Mouse (Mus musculus): ENCODE measurements at regions not wholly inside any gene's neighbourhood (a gene's known extent, or its start where the extent isn't known, plus 50 kb on each side); places are given as distances from the start of the nearest gene placed in this dataset.

DNA sequence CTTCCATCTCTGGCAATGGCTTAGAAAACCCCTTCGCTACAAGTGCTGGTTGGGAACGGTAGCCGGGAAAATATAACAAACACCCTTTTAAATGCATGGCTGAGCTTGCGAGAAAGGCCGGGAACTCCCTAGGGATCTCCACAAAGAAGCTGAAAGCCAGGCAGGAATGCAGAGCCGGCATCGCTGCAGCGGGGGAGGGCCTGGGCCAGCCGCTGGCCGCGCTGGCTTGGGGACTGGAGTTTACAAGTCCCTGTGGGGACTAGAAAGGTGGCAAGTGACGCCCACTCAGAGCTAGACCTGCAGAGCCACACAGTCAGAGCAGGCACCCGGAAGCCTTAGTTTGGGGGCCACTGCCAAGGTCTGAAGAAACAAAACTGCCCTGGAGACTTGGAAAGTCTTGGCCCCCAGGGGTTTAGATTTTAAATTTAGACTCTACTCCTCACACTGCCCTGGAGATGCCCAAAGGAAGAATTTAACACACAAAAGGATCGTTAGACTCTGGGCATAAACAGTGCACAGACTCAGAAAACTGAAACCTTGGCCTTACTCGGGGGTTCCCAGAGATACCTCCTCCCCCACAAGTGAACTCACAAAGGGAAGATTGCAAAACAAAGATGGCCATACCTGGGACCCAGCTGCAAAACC lies 59.4 kb downstream of the 1700001O22Rik start:
- Histone ChIP-seq H3K36me3 (no peaks in the 10 kb centered on the region), H3K4me1 (peaks cover 20% of the 10 kb centered on the region), H3K4me3 (replicated peaks) (no peak overlapping the region), H3K27ac (replicated peaks) (peak overlapping the region; percentile 83), H3K4me2 (peak overlapping the region; percentile 42), H3K9me3 (replicated peaks) (no peaks in the 10 kb centered on the region), H3K27me3 (replicated peaks) (no peaks in the 10 kb centered on the region), H3K9ac (replicated peaks) (peak overlapping the region; percentile 14; the same call in 1 of the 2 replicates)
- peak; percentile 65; the same call in 1 of the 2 replicates for ATAC-seq (ENCODE audit: low FRiP score)
- 3% methylated on average over 15 of the region's 15 CpGs for WGBS

DNA sequence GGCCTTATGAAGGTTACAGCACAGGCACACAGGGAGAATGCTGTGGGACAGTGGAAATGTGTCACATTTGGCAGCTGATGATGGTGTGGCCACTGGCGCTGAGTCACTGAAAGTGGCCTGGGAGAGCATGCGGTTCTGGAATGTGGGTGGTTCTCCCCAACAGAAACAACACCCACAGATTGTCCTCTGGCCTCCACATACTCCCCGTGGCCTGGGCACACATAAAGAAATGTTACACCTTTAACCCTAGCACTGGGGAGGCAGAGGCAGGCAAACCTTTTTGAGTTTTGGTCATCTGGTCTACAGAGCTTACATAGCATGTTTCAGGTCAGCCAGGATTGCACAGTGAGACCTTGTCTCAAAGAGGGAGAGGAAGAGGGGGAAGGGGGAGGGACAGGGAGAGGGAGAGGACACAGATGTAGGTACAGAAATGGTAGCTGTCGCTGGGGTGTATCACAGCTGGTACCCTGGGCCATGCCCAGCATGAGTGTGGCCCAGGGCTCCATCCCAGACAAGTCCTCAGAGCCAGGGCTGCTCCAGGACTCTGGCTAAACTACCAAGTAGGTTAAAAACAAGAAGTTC lies 60.1 kb downstream of the 1700001O22Rik start:
- Histone ChIP-seq H3K4me2 (no peak overlapping the region), H3K4me3 (replicated peaks) (no peak overlapping the region), H3K9me3 (replicated peaks) (no peaks in the 10 kb centered on the region), H3K9ac (replicated peaks) (no peak overlapping the region), H3K4me1 (peaks cover 20% of the 10 kb centered on the region), H3K27ac (replicated peaks) (peak overlapping the region; percentile 83), H3K27me3 (replicated peaks) (no peaks in the 10 kb centered on the region), H3K36me3 (no peaks in the 10 kb centered on the region)
- ATAC-seq (ENCODE audit: low FRiP score) = no peak; the same call in 1 of the 2 replicates
- WGBS = 42% methylated on average over 4 of the region's 4 CpGs

DNA sequence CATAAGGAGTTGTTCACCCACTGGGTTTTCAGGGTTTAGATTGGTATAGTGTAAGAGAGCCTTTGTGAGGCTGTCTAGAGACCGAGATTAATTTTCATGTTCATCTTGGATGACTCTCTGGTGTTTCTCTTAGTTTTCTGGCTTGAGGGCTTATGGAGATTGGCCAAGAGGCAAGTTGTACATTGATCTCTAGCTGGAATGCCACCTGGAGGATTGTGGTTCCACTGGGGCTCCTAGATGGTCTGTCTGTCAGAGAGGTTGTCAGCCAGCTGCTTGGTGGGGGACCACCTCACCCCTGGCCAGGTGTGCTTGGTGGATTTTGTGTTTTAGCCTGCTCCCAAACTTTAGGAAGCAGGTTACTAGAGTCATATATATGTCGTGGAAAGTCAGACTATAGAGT lies 62.0 kb downstream of the 1700001O22Rik start:
- H3K9me3 ChIP-seq (replicated peaks) = no peaks in the 10 kb centered on the region
- H3K4me3 ChIP-seq (replicated peaks) = no peak overlapping the region
- H3K27ac ChIP-seq (replicated peaks) = no peak overlapping the region
- H3K9ac ChIP-seq (replicated peaks) = no peak overlapping the region
- ATAC-seq (ENCODE audit: low FRiP score) = no peak
- no peaks in the 10 kb centered on the region for H3K27me3 ChIP-seq (replicated peaks)
- peaks cover 34% of the 10 kb centered on the region for H3K4me1 ChIP-seq
- H3K4me2 ChIP-seq = no peak overlapping the region
- 95% methylated on average over 2 of the region's 2 CpGs for WGBS
- no peaks in the 10 kb centered on the region for H3K36me3 ChIP-seq

- WGBS = 17% methylated on average over 5 of the region's 5 CpGs
Observed at GRCm38 (mm10) chr2:30737759-30738158, 65.7 kb downstream of the 1700001O22Rik start.

DNA sequence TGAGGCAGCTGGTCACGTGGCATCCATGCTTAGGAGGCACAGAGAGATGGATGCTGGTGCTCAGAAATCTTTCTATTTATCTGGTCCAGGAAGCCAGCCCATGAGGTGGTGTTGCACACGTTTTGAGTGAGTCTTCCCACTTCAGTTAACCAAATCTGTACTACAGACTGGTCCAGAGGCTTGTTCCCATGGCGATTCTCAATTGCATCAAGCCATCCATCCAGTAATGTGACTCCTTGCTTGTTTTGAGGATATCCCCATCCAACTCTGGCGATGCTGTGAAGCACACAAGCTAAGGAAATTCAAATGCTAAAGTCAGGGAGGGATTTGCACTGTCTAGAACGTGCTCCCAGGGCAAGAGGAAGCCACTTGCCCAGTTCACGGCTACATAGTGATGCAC lies 66.8 kb downstream of the 1700001O22Rik start:
- 46% methylated on average over 6 of the region's 6 CpGs for WGBS
- Histone ChIP-seq H3K9ac (replicated peaks) (no peak overlapping the region), H3K4me3 (replicated peaks) (no peak overlapping the region), H3K27me3 (replicated peaks) (no peaks in the 10 kb centered on the region), H3K36me3 (no peaks in the 10 kb centered on the region), H3K4me2 (no peak overlapping the region), H3K4me1 (peaks cover 20% of the 10 kb centered on the region), H3K27ac (replicated peaks) (0 out of 2 replicates have a peak overlapping the region, but pooled peaks have one; percentile 69), H3K9me3 (replicated peaks) (no peaks in the 10 kb centered on the region)
- ATAC-seq (ENCODE audit: low FRiP score) = no peak

More at GRCm38 (mm10) chr2:30737759-30738158, 65.7 kb downstream of the 1700001O22Rik start:
- H3K9me3 ChIP-seq (replicated peaks) = no peaks in the 10 kb centered on the region
- no peaks in the 10 kb centered on the region for H3K27me3 ChIP-seq (replicated peaks)
- no peaks in the 10 kb centered on the region for H3K36me3 ChIP-seq
- H3K27ac ChIP-seq (replicated peaks) = peak overlapping the region; percentile 69
- H3K9ac ChIP-seq (replicated peaks) = no peak overlapping the region
- no peak overlapping the region for H3K4me3 ChIP-seq (replicated peaks)
- H3K4me2 ChIP-seq = no peak overlapping the region
- peaks cover 20% of the 10 kb centered on the region for H3K4me1 ChIP-seq
- ATAC-seq (ENCODE audit: low FRiP score) = peak; percentile 72; the same call in 1 of the 2 replicates

DNA sequence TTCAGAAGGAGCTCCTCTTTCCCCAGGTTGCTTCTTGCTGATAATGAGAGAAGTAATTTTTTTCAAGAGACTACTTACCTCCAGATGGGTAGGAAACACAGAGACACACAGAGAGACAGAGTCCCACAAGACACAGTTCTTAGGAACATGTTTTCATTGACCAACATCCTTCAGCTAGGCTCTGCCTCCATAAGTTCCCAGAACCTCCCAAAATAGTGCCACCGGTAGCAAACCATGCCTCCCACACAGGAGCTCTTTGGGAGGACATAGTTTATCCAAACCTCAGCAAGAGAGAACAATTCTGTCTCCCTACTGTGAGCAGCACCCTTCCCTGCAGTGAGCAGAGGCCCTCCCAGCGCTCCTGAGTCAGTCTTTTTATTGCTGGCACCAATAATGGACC lies 67.2 kb downstream of the 1700001O22Rik start:
- H3K9ac ChIP-seq (replicated peaks) = no peak overlapping the region
- H3K9me3 ChIP-seq (replicated peaks) = no peaks in the 10 kb centered on the region
- ATAC-seq (ENCODE audit: low FRiP score) = no peak
- H3K36me3 ChIP-seq = no peaks in the 10 kb centered on the region
- peaks cover 20% of the 10 kb centered on the region for H3K4me1 ChIP-seq
- H3K4me2 ChIP-seq = no peak overlapping the region
- H3K27ac ChIP-seq (replicated peaks) = 0 out of 2 replicates have a peak overlapping the region, but pooled peaks have one; percentile 69
- 43% methylated on average over 2 of the region's 2 CpGs for whole genome bisulfite sequencing
- no peak overlapping the region for H3K4me3 ChIP-seq (replicated peaks)
- no peaks in the 10 kb centered on the region for H3K27me3 ChIP-seq (replicated peaks)

DNA sequence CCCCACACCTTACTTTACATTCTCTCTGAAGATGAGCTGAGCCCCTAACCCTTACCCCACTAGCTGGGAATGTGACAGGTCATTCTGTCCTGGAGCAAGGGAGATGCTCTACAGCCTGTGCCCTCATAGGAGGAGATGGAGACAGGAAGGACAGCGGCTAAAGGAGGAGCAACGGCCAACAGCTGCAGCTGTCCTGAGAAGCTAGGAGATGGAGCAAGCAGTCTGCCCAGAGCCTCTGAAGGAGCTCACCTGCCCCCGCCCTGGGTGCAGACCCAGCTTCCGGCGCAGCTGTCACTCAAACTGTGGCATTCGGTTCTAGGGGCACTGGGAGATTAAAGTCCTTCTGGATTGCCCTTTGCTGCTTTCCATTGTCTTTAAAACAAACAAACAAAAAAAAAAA lies 69.6 kb downstream of the 1700001O22Rik start:
- WGBS = 33% methylated on average over 6 of the region's 6 CpGs
- H3K9ac ChIP-seq (replicated peaks) = no peak overlapping the region
- no peaks in the 10 kb centered on the region for H3K36me3 ChIP-seq
- peaks cover 20% of the 10 kb centered on the region for H3K4me1 ChIP-seq
- no peak overlapping the region for H3K4me3 ChIP-seq (replicated peaks)
- no peak overlapping the region for H3K4me2 ChIP-seq
- H3K27ac ChIP-seq (replicated peaks) = no peak overlapping the region
- H3K27me3 ChIP-seq (replicated peaks) = no peaks in the 10 kb centered on the region
- ATAC-seq (ENCODE audit: low FRiP score) = no peak
- H3K9me3 ChIP-seq (replicated peaks) = no peaks in the 10 kb centered on the region

DNA sequence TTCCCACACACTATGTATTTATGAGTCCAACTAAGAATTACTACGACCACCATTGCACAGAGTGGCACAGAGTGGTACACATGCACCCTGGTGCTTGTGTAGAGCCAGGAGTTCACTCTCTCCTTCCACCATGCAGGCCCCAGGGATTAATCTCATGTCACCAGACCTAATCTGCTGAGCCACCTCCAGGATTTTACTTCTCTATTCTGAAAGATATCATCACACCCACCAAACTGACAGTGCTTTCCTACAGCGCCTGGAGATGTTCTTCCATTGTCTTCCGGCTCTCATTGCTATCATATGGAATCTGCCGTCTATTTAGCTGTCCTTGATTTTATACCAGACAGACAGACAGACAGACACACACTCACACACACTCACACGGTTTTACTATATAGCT lies 71.6 kb downstream of the 1700001O22Rik start:
- no peak overlapping the region for H3K9ac ChIP-seq (replicated peaks)
- WGBS = 93% methylated on average over 5 of the region's 5 CpGs
- no peak overlapping the region for H3K4me2 ChIP-seq
- no peak overlapping the region for H3K27ac ChIP-seq (replicated peaks)
- no peak overlapping the region for H3K4me3 ChIP-seq (replicated peaks)
- H3K27me3 ChIP-seq (replicated peaks) = no peaks in the 10 kb centered on the region
- H3K9me3 ChIP-seq (replicated peaks) = no peaks in the 10 kb centered on the region
- no peaks in the 10 kb centered on the region for H3K36me3 ChIP-seq
- H3K4me1 ChIP-seq = peaks cover 9% of the 10 kb centered on the region
- ATAC-seq (ENCODE audit: low FRiP score) = no peak

- 90% methylated on average over 6 of the region's 6 CpGs for WGBS
- Histone ChIP-seq H3K9ac (replicated peaks) (no peak overlapping the region), H3K36me3 (no peaks in the 10 kb centered on the region), H3K27ac (replicated peaks) (no peak overlapping the region), H3K4me2 (no peak overlapping the region), H3K4me1 (peaks cover 29% of the 10 kb centered on the region), H3K4me3 (replicated peaks) (no peak overlapping the region), H3K9me3 (replicated peaks) (no peaks in the 10 kb centered on the region), H3K27me3 (replicated peaks) (no peaks in the 10 kb centered on the region)
- ATAC-seq (ENCODE audit: low FRiP score) = no peak
Observed at GRCm38 (mm10) chr2:30727948-30728347, 75.5 kb downstream of the 1700001O22Rik start.

- Histone ChIP-seq H3K36me3 (no peaks in the 10 kb centered on the region), H3K9me3 (replicated peaks) (no peaks in the 10 kb centered on the region), H3K9ac (replicated peaks) (no peak overlapping the region), H3K27ac (replicated peaks) (peak overlapping the region; percentile 74), H3K4me2 (peak overlapping the region; percentile 51), H3K4me1 (peaks cover 50% of the 10 kb centered on the region), H3K4me3 (replicated peaks) (peak overlapping the region; percentile 4; the same call in 1 of the 2 replicates), H3K27me3 (replicated peaks) (no peaks in the 10 kb centered on the region)
- 11% methylated on average over 38 of the region's 38 CpGs for WGBS
- ATAC-seq (ENCODE audit: low FRiP score) = peak; percentile 54; the same call in 1 of the 2 replicates
Observed at GRCm38 (mm10) chr2:30725601-30726489, 77.6 kb downstream of the 1700001O22Rik start.

- WGBS = 38% methylated on average over 10 of the region's 10 CpGs
- Histone ChIP-seq H3K4me2 (peak overlapping the region; percentile 51), H3K27me3 (replicated peaks) (no peaks in the 10 kb centered on the region), H3K4me1 (peaks cover 56% of the 10 kb centered on the region), H3K4me3 (replicated peaks) (0 out of 2 replicates have a peak overlapping the region, but pooled peaks have one; percentile 4), H3K9me3 (replicated peaks) (no peaks in the 10 kb centered on the region), H3K9ac (replicated peaks) (no peak overlapping the region), H3K36me3 (no peaks in the 10 kb centered on the region), H3K27ac (replicated peaks) (peak overlapping the region; percentile 74)
- no peak for ATAC-seq (ENCODE audit: low FRiP score)
Observed at GRCm38 (mm10) chr2:30725186-30725585, 78.3 kb downstream of the 1700001O22Rik start.
